Mouse (Mus musculus) urinary bladder, postnatal 10 days (tissue): ENCODE measurements around the gene Il18bp.
"Not testable (repeated sequence)": the region's sequence is repeated elsewhere in the genome, so short reads cannot be mapped to it uniquely, and the experiment has no call there.

Experiments used
- DNase-seq: peaks from one replicate; pipeline ENCODE4 v3.0.0; 2022; ENCODE audit warnings: low spot score

The Il18bp gene

GRCm38 (mm10) chr7:102018590-102018989 is at the start of gene Il18bp:
Il18bp (minus strand) TSS chr7:102018690.
- DNase-seq = no peak

- no peak for DNase-seq
Measured at GRCm38 (mm10) chr7:102066363-102066762, 47.9 kb upstream of the Il18bp start.

GRCm38 (mm10) chr7:102065046-102065891 is 46.8 kb upstream of the Il18bp start, which contains the start of the genes Rnf121, Xndc1 and Xntrpc:
Rnf121 (minus strand) TSS chr7:102065469.
Xndc1 (plus strand) TSS chr7:102065511.
Xntrpc (plus strand) TSS chr7:102065713.
- peak; percentile 48 for DNase-seq

GRCm38 (mm10) chr7:102064655-102065045 is 46.2 kb upstream of the Il18bp start:
- DNase-seq = no peak

GRCm38 (mm10) chr7:102063891-102064290 is 45.4 kb upstream of the Il18bp start:
- DNase-seq = no peak

- no peak for DNase-seq
Measured at GRCm38 (mm10) chr7:102062203-102062602, 43.7 kb upstream of the Il18bp start.

GRCm38 (mm10) chr7:102061353-102061752 is 42.9 kb upstream of the Il18bp start:
- no peak for DNase-seq

- DNase-seq = not testable (repeated sequence)
Measured at GRCm38 (mm10) chr7:102048524-102048923, 30.0 kb upstream of the Il18bp start.

- DNase-seq = no peak
Measured at GRCm38 (mm10) chr7:102042314-102042713, 23.8 kb upstream of the Il18bp start.

- no peak for DNase-seq
Measured at GRCm38 (mm10) chr7:102037318-102037717, 18.8 kb upstream of the Il18bp start.

- DNase-seq = no peak
Measured at GRCm38 (mm10) chr7:102035534-102035933, 17.0 kb upstream of the Il18bp start.

GRCm38 (mm10) chr7:102034904-102035303 is 16.4 kb upstream of the Il18bp start:
- DNase-seq = no peak

- no peak for DNase-seq
Measured at GRCm38 (mm10) chr7:102025187-102026119, 7.0 kb upstream of the Il18bp start.

- no peak for DNase-seq
Measured at GRCm38 (mm10) chr7:102023821-102024220, 5.3 kb upstream of the Il18bp start.

- not testable (repeated sequence) for DNase-seq
Measured at GRCm38 (mm10) chr7:102020934-102021333, 2.4 kb upstream of the Il18bp start.

- DNase-seq = no peak
Measured at GRCm38 (mm10) chr7:102019362-102019761, 872 bp upstream of the Il18bp start.

GRCm38 (mm10) chr7:102018034-102018433 is 456 bp downstream of the Il18bp start:
- no peak for DNase-seq

- no peak for DNase-seq
Measured at GRCm38 (mm10) chr7:102017452-102017851, 1.0 kb downstream of the Il18bp start.

- DNase-seq = no peak
Measured at GRCm38 (mm10) chr7:102016936-102017335, 1.6 kb downstream of the Il18bp start.

- DNase-seq = no peak
Measured at GRCm38 (mm10) chr7:102014995-102015394, 3.5 kb downstream of the Il18bp start.

- no peak for DNase-seq
Measured at GRCm38 (mm10) chr7:102013416-102013815, 5.1 kb downstream of the Il18bp start.

- DNase-seq = no peak
Measured at GRCm38 (mm10) chr7:102011855-102012254, 6.6 kb downstream of the Il18bp start.

- no peak for DNase-seq
Measured at GRCm38 (mm10) chr7:102006520-102006919, 12.0 kb downstream of the Il18bp start.
